Mouse (Mus musculus) embryo, embryonic 11.5 days (tissue): ENCODE measurements around the gene Cldn34c4.

Experiments used
- DNase-seq: peaks from one replicate; pipeline ENCODE4 v3.0.0-alpha.2; 2012; ENCODE audit warnings: low read depth, low spot score

The Cldn34c4 gene

GRCm38 (mm10) chrX:127736454-127736853 is at the start of gene Cldn34c4:
Gene Cldn34c4 (minus strand): TSS chrX:127736554.
- no peak for DNase-seq

GRCm38 (mm10) chrX:127747062-127747461 is 10.7 kb upstream of the Cldn34c4 start:
- no peak for DNase-seq
